Mouse (Mus musculus) erythroblast, embryonic 14.5 days (primary cell): Measurements from ENCODE around the gene Slc44a3. TPM values are rescaled to one million over a fixed set of nuclear protein-coding genes. Genes with fewer than 3 reads are reported as not detected.

Experiments used
- H3K27me3 ChIP-seq: 2 replicates; pipeline ENCODE4 v1.6.1; 2012; ENCODE audit warnings: inconsistent platforms; ENCODE audit not compliant: control insufficient read depth
- H3K36me3 ChIP-seq: 2 replicates; pipeline ENCODE4 v1.6.1; 2012; ENCODE audit warnings: mild to moderate bottlenecking, inconsistent platforms; ENCODE audit not compliant: control insufficient read depth
- H3K4me1 ChIP-seq: 2 replicates; pipeline ENCODE4 v1.6.1; 2012; ENCODE audit warnings: inconsistent platforms; ENCODE audit not compliant: control insufficient read depth
- H3K4me3 ChIP-seq: replicated peaks from 2 replicates; pipeline ENCODE3; 2012; ENCODE audit warnings: moderate library complexity, mild to moderate bottlenecking, inconsistent platforms
- H3K9me3 ChIP-seq: 2 replicates; pipeline ENCODE4 v1.6.1; 2012; ENCODE audit warnings: low read length, inconsistent platforms, mixed read lengths; ENCODE audit not compliant: control insufficient read depth
- GATA1 ChIP-seq: IDR thresholded peaks from 2 replicates; pipeline ENCODE4 v1.6.1; 2012; ENCODE audit warnings: low read length, inconsistent platforms, mixed read lengths
- TAL1 ChIP-seq: IDR thresholded peaks from 3 replicates; pipeline ENCODE4 v1.6.1; 2012; ENCODE audit warnings: low read length, inconsistent platforms, mixed read lengths
- polyA plus RNA-seq: library from polyadenylated mRNA; stranded (reverse); fragments of >175 nt; gene quantifications from 2 replicates; pipeline ENCODE4 v1.2.3, GENCODE M21; 2012

The Slc44a3 gene
- polyA plus RNA-seq, 1 experiment: not detected

GRCm38 (mm10) chr3:121460473-121461193, 71.6 kb downstream of the Slc44a3 start:
- H3K27me3 ChIP-seq: no peaks in the 10 kb centered on the region
- peak overlapping the region; percentile 57 for H3K4me3 ChIP-seq
- peak; percentile 47 for TF ChIP-seq TAL1
- TF ChIP-seq GATA1: no peak

GRCm38 (mm10) chr3:121458545-121459492, 73.4 kb downstream of the Slc44a3 start:
- Histone ChIP-seq H3K4me3 (no peak overlapping the region), H3K9me3 (no peaks in the 10 kb centered on the region), H3K36me3 (peaks cover 23% of the 10 kb centered on the region), H3K27me3 (no peaks in the 10 kb centered on the region), H3K4me1 (peaks cover 36% of the 10 kb centered on the region)
- TF ChIP-seq GATA1 (no peak), TAL1 (no peak)

More at GRCm38 (mm10) chr3:121460473-121461193, 71.6 kb downstream of the Slc44a3 start:
- H3K9me3 ChIP-seq: no peaks in the 10 kb centered on the region
- H3K36me3 ChIP-seq: peaks cover 20% of the 10 kb centered on the region
- H3K4me1 ChIP-seq: peaks cover 36% of the 10 kb centered on the region

- no peak for TF ChIP-seq TAL1
- TF ChIP-seq GATA1: no peak
- Histone ChIP-seq H3K36me3 (peaks cover 15% of the 10 kb centered on the region), H3K27me3 (no peaks in the 10 kb centered on the region), H3K4me1 (peaks cover 3% of the 10 kb centered on the region), H3K9me3 (no peaks in the 10 kb centered on the region), H3K4me3 (no peak overlapping the region)
Observed at GRCm38 (mm10) chr3:121451404-121451803, 80.8 kb downstream of the Slc44a3 start.

GRCm38 (mm10) chr3:121449527-121449926, 82.7 kb downstream of the Slc44a3 start:
- TF ChIP-seq GATA1: no peak
- TF ChIP-seq TAL1: no peak
- no peaks in the 10 kb centered on the region for H3K9me3 ChIP-seq
- peaks cover 6% of the 10 kb centered on the region for H3K4me1 ChIP-seq
- H3K4me3 ChIP-seq: no peak overlapping the region
- H3K36me3 ChIP-seq: peaks cover 6% of the 10 kb centered on the region
- no peaks in the 10 kb centered on the region for H3K27me3 ChIP-seq

DNA sequence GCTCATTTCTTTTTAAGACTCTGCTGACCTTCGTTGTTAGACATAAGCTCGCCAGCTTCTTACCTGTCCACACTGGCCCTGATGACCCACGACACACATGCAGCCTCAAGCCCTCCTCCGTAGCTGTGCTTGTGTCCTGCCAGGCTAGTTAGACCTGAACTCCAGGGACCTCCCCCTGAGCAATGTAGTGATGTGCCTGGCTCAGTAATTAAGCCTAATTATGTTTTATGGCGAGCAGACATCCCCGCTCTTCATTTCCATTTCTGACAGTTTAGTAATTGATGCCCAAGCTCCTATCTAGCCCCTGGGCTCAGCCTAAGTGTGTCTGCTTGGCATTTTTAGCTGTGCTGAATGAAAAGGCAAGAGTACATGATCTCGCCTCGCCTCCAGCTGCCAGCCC, 83.6 kb downstream of the Slc44a3 start:
- Histone ChIP-seq H3K4me3 (no peak overlapping the region), H3K27me3 (no peaks in the 10 kb centered on the region), H3K36me3 (peaks cover 6% of the 10 kb centered on the region), H3K9me3 (no peaks in the 10 kb centered on the region), H3K4me1 (peaks cover 13% of the 10 kb centered on the region)
- TF ChIP-seq TAL1: no peak
- no peak for TF ChIP-seq GATA1

DNA sequence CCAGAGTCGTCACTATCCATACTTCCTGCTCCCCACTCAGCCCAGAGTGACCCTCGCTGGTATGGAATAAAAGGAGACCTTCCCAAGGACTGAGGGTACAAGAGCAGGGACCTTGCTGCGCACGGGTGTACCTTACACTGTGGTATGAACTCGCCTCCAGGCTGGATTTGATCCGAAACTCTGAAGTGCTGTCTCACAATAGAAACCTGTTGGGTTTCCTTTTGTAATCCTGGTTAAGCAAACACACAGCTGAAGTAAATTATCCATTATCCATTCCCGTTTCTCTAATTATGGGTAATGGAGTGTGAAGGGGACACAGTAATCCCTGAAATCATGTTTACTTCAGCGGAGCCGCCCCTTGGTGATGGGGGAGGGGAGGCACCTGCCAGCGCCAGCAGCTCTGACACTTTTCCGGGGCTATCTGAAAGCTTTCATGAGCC, 84.2 kb downstream of the Slc44a3 start:
- Histone ChIP-seq H3K4me3 (no peak overlapping the region), H3K36me3 (peaks cover 6% of the 10 kb centered on the region), H3K9me3 (no peaks in the 10 kb centered on the region), H3K27me3 (no peaks in the 10 kb centered on the region), H3K4me1 (peaks cover 15% of the 10 kb centered on the region)
- no peak for TF ChIP-seq TAL1
- TF ChIP-seq GATA1: no peak

GRCm38 (mm10) chr3:121446454-121446853, 85.8 kb downstream of the Slc44a3 start:
- Histone ChIP-seq H3K36me3 (peaks cover 2% of the 10 kb centered on the region), H3K4me1 (peaks cover 15% of the 10 kb centered on the region), H3K9me3 (no peaks in the 10 kb centered on the region), H3K4me3 (no peak overlapping the region), H3K27me3 (no peaks in the 10 kb centered on the region)
- no peak for TF ChIP-seq GATA1
- TF ChIP-seq TAL1: no peak

- H3K9me3 ChIP-seq: no peaks in the 10 kb centered on the region
- peaks cover 18% of the 10 kb centered on the region for H3K4me1 ChIP-seq
- H3K36me3 ChIP-seq: no peaks in the 10 kb centered on the region; the same call in 1 of the 2 replicates
- TF ChIP-seq GATA1 (no peak), TAL1 (no peak)
- no peaks in the 10 kb centered on the region for H3K27me3 ChIP-seq
- H3K4me3 ChIP-seq: no peak overlapping the region
Observed at GRCm38 (mm10) chr3:121444414-121444813, 87.8 kb downstream of the Slc44a3 start.

GRCm38 (mm10) chr3:121443861-121444271, 88.3 kb downstream of the Slc44a3 start:
- Histone ChIP-seq H3K36me3 (no peaks in the 10 kb centered on the region; the same call in 1 of the 2 replicates), H3K4me3 (no peak overlapping the region), H3K9me3 (no peaks in the 10 kb centered on the region), H3K4me1 (peaks cover 18% of the 10 kb centered on the region), H3K27me3 (no peaks in the 10 kb centered on the region)
- TF ChIP-seq TAL1 (no peak), GATA1 (no peak)
